Mouse (Mus musculus) heart, postnatal 4 days (tissue): ENCODE results near the gene Skp2. TPM values are rescaled to one million over a fixed set of nuclear protein-coding genes. Genes with fewer than 3 reads are reported as not detected.

ENCODE experiments used
- DNase-seq: peaks from one replicate; pipeline ENCODE4 v3.0.0; 2021
- total RNA-seq, 2 experiments: library from RNA; stranded (reverse); gene quantifications; 2 replicates each; pipeline ENCODE4 v1.2.3; 2021

Gene Skp2
- total RNA-seq, 2 experiments from 2014 or later: 9.3 to 9.9 TPM

GRCm38 (mm10) chr15:9113556-9113955 is 41.7 kb downstream of the Skp2 start:
- no peak for DNase-seq

- no peak for DNase-seq
Observed at GRCm38 (mm10) chr15:9111648-9112047, 43.6 kb downstream of the Skp2 start.

- DNase-seq: no peak
Observed at GRCm38 (mm10) chr15:9110526-9111347, 44.5 kb downstream of the Skp2 start.

- DNase-seq: no peak
Observed at GRCm38 (mm10) chr15:9106303-9107074, 48.7 kb downstream of the Skp2 start.

GRCm38 (mm10) chr15:9100446-9101077 is 54.7 kb downstream of the Skp2 start:
- DNase-seq: no peak

- DNase-seq: no peak
Observed at GRCm38 (mm10) chr15:9096865-9097264, 58.4 kb downstream of the Skp2 start.

GRCm38 (mm10) chr15:9094366-9094750 is 60.9 kb downstream of the Skp2 start:
- DNase-seq: peak; percentile 47

GRCm38 (mm10) chr15:9093598-9094365 is 61.4 kb downstream of the Skp2 start:
- no peak for DNase-seq

- no peak for DNase-seq
Observed at GRCm38 (mm10) chr15:9090662-9091061, 64.6 kb downstream of the Skp2 start.

GRCm38 (mm10) chr15:9089136-9089720 is 66.0 kb downstream of the Skp2 start:
- DNase-seq: no peak

- DNase-seq: no peak
Observed at GRCm38 (mm10) chr15:9088683-9089072, 66.5 kb downstream of the Skp2 start.

GRCm38 (mm10) chr15:9087895-9088682 is 67.1 kb downstream of the Skp2 start:
- DNase-seq: no peak

- no peak for DNase-seq
Observed at GRCm38 (mm10) chr15:9087421-9087820, 67.8 kb downstream of the Skp2 start.

GRCm38 (mm10) chr15:9086813-9087212 is 68.4 kb downstream of the Skp2 start:
- DNase-seq: no peak

GRCm38 (mm10) chr15:9082753-9083152 is 72.5 kb downstream of the Skp2 start:
- no peak for DNase-seq

- no peak for DNase-seq
Observed at GRCm38 (mm10) chr15:9081294-9081693, 73.9 kb downstream of the Skp2 start.

GRCm38 (mm10) chr15:9080206-9080605 is 75.0 kb downstream of the Skp2 start:
- no peak for DNase-seq

GRCm38 (mm10) chr15:9079626-9080025 is 75.6 kb downstream of the Skp2 start:
- no peak for DNase-seq

GRCm38 (mm10) chr15:9078481-9079300 is 76.5 kb downstream of the Skp2 start:
- DNase-seq: peak; percentile 30

GRCm38 (mm10) chr15:9075608-9076200 is 79.5 kb downstream of the Skp2 start:
- no peak for DNase-seq
